Mouse (Mus musculus) ES-Bruce4 (cell line): ENCODE measurements at regions not wholly inside any gene's neighbourhood (a gene's known extent, or its start where the extent isn't known, plus 50 kb on each side); places are given as distances from the start of the nearest gene placed in this dataset.

ENCODE experiments used
- CTCF ChIP-seq: IDR thresholded peaks from one replicate; pipeline ENCODE4 v1.8.1; 2011; ENCODE audit warnings: low read depth, low read length
- POLR2A ChIP-seq: IDR thresholded peaks from one replicate; pipeline ENCODE4 v1.8.1; 2011; ENCODE audit warnings: low read length; ENCODE audit not compliant: insufficient read depth

- no peak for TF ChIP-seq POLR2A
- TF ChIP-seq CTCF, result no peak
Measured at GRCm38 (mm10) chr12:12841385-12842238, 100.1 kb downstream of the Mycn start.
